Mouse (Mus musculus): Measurements from ENCODE around the gene Ccl11. TPM values are rescaled to one million over a fixed set of nuclear protein-coding genes. Genes with fewer than 3 reads are reported as not detected.

The Ccl11 gene
- polyA plus RNA-seq (2017; shearing (Covaris generic)), result not detected

DNA sequence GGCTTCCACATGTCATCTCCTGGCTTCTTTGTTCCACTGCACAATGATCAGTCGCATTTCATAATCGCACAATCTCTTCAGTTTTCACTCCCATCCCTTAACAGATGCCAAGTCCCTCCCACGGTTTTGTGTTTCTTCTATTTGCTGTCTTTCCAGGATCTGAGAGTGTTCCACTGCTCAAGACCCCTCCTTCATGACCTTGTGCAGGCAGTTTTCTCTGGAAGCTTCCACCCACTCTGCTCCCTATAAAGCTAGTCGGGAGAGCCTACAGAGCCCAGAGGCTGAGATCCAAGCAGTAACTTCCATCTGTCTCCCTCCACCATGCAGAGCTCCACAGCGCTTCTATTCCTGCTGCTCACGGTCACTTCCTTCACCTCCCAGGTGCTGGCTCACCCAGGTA lies at the start of gene Ccl11:
Gene Ccl11 (plus strand): TSS at position 178 of the 400 bp plus-strand sequence.

GRCm38 (mm10) chr11:82035356-82035755 lies 22.3 kb upstream of the Ccl11 start, which contains the start of gene Ccl2:
Gene Ccl2 (plus strand): TSS chr11:82035571.

DNA sequence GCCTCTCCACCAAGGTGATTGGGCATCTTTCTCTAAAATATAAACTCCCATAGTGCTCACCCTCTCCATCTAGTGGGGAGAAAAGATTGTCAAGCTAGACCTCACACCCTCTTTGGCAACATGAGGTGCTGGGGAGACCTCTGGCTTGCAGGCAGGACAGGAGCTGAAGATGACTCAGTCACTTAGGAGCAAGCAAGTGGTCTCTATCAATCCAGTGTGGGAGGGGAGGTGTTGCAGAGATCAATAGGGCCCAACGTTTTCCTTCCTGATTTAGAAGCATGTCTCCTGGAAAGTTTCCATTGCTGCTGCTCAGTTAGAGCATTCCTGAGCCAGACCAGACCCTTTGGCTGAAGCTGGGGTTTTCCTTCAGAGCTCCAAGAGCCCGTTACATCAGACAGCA lies 19.1 kb upstream of the Ccl11 start, which contains the start of gene Gm17268:
Gene Gm17268 (minus strand): TSS at position 28 of the 400 bp plus-strand sequence.

GRCm38 (mm10) chr11:82045471-82045870 lies 12.2 kb upstream of the Ccl11 start, which contains the start of gene Ccl7:
Gene Ccl7 (plus strand): TSS chr11:82045712.

DNA sequence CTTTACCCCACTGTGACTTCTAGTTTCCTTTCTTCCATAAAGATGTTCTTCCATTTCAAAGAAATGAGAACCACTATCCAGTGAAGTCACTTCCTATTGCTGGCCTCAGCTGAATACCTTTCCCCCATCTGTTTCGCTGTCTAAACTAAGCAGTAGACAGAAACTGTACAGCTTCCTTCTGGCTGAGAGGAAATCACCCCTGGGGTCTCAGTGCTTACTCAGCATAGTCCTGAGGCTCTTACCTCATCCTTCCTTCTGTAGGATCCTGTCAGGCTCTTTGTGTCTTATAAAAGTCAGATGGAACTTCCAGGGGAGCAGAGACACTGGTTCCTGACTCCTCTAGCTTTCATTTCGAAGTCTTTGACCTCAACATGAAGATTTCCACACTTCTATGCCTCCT lies 43.9 kb downstream of the Ccl11 start, which contains the start of gene Ccl12:
Gene Ccl12 (plus strand): TSS at position 317 of the 400 bp plus-strand sequence.

Other genes starting within 250 kb of the Ccl11 start
- gene 5530401A14Rik, start 197.2 kb upstream of the Ccl11 start, polyA plus RNA-seq (2017; shearing (Covaris generic)), result not detected
- gene Asic2, start 89.4 kb upstream of the Ccl11 start, polyA plus RNA-seq (2017; shearing (Covaris generic)), result not detected
- gene Ccl2, start 22.3 kb upstream of the Ccl11 start, polyA plus RNA-seq (2017; shearing (Covaris generic)), result not detected
- gene Gm17268, start 19.3 kb upstream of the Ccl11 start, polyA plus RNA-seq (2017; shearing (Covaris generic)), result not detected
- not detected for gene Ccl7, start 12.1 kb upstream of the Ccl11 start, polyA plus RNA-seq (2017; shearing (Covaris generic))
- not detected for gene Ccl12, start 44.0 kb downstream of the Ccl11 start, polyA plus RNA-seq (2017; shearing (Covaris generic))
- gene Ccl8, start 57.4 kb downstream of the Ccl11 start, polyA plus RNA-seq (2017; shearing (Covaris generic)), result not detected
- gene Ccl1, start 247.9 kb downstream of the Ccl11 start, polyA plus RNA-seq (2017; shearing (Covaris generic)), result 5.6 TPM